Mouse (Mus musculus): ENCODE measurements around the gene Dqx1.
A peak's percentile ranks its signal among the peaks of the same experiment; 100 is the strongest.

The Dqx1 gene

DNA sequence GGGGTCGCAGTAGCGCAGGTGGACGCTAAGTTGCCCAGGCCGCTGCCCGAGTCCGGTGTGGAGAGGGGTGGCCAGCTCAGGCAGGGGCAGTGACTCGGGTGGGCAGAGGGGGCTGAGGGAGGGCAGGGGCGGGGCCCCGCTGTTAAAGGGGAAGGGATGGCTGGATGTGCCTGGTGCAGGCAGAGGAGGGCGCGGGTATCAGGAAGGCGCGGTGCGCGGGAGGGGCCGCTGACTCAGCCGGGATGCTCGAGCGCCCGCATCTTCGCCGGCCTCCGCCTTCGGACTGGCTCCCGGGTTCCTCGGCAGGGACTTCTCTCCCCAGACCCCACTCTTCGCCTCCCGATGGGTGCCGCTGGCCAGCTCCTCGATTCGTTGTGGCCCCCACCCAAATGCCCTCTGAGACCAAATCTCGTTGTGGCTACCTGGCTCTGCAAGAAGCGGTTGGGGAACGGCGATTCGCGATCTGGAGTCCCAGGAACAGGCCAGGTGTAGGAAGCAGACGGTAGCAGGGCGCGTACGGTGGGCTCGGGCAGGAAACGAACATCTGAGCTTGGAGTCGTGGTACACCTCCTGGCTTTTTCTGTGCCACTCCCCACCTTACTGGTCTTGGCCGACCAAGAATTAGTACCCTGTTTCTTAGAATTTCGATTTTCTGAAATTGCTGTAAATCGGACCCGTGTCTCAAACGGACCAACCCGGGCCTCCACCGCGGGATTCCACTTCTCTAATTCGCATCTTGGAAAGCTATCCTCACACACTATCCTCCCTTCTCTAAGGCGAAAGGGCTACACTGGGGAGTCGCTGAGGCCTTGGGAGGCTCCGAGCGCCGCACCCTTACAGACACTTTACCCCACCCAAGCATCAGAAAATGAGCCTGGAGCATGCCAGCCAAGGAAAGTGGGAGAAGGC, 12.9 kb downstream of the Dqx1 start:
- no peak for DNase-seq

DNA sequence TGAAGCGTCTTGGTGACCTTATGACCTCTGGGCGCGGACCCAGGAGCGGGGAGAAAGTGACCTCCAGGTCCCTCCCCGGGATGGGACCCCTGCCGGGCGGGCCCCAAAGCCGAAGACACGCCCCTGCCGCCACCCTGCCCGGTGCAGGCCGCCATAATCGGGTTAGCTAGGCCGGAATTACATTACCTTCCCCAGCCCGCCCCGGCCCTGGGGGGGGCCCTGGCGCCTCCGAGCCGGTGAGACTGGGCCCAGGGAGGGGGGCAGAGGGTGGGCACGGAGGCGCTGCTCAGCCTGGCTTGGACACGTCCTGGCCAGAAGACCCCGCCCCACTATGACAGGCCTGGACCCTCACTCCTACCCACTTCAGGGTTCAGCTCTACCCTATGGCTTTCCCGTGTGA, 13.6 kb downstream of the Dqx1 start:
- no peak for DNase-seq

DNA sequence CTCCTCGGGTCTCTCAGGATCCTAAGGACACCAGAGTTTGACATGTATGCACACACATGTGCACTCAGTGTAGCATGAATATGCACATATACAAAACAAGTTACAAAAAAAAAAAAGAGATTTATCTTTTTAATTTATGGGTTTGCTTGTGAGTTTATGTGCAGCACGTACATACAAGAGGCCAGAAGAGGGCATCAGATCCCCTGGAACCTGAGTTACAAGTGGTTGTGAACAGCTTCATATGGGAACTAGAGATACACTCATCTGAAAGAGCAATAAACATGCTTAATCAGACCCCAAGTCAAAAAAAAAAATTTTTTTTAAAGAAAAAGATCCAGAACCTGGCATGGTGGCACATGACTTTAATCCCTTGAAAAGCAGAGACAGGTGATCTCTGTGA, 17.3 kb downstream of the Dqx1 start:
- DNase-seq = no peak

DNA sequence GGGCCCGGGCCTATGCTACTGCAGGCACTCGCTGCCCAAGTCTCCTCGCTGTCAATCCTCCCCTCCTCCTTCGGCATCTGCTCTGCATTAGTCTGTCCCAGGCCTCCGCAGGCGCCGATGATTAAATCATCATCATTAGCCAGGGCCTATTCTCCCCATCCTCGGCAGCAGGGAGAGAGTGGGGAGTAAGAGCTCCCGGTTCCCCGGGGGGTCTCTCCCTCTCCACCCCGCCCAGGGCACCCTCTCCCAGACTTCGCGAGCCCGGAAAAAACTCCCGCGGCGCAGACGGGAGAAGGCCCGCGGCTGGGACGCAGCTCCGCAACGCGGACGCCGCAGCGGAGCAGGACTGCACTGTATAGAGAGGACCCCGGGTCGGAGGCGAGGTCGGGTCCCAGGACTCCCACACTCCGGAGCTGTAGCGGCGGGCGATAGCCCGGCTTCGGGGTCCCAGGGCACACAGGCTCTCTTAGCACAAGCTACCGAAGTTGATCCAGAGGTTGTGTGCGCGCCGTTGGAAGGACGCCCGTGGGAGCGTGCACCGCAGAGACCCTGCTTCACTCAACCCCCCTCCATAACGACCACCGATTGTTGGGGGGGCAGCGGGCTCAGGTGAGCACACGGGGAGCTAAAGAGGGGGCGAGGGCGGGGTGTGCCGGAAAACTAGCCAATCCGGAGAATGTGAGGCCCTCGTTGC, 20.1 kb downstream of the Dqx1 start, which contains the start of gene Pcgf1:
TSS of gene Pcgf1 (plus strand) at position 240 of the 694 bp plus-strand sequence.
- peak; percentile 32 for DNase-seq

DNA sequence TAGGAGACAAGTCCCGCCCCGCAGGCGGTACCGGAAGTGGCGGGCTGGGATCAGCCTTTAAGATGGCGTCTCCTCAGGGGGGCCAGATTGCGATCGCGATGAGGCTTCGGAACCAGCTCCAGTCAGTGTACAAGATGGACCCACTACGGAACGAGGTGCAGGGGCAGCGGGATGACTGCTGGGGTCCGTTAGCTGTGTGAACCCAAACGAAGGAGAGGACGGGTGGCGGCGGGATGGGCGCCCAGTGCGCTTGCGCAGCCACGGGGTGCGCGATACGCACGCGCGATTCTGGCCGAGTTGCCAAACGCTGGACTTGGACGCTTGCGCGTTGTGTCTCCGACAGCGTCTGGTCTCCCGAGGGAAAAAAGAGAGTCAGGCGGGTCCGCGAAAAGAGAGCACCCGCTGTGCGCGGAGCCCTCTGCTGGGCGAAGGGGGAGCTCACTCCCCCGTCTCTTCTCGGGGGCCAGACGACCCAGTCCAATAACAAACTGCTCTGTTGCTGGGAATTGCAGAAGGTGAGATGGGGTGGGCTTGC, 20.7 kb downstream of the Dqx1 start:
- peak; percentile 99 for DNase-seq

DNA sequence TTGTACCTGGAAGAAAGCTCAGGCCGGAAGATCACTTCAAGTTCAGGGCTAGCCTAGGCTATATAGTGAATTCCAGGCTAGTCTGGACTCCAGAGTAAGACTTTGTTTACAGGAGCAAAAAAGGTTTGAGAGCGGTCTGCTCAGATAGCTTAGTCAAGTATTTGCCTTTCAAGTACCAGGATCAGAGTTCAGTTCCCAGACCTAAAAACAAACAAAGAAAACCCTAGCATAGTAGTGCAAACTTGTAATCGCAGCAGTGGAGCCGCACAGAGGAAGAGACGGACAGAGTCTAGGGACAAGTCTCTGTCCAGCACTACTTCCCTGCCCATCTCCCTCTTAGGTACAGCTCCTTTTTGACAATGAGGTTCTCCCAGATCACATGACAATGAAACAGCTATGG, 22.6 kb downstream of the Dqx1 start:
- DNase-seq = no peak

DNA sequence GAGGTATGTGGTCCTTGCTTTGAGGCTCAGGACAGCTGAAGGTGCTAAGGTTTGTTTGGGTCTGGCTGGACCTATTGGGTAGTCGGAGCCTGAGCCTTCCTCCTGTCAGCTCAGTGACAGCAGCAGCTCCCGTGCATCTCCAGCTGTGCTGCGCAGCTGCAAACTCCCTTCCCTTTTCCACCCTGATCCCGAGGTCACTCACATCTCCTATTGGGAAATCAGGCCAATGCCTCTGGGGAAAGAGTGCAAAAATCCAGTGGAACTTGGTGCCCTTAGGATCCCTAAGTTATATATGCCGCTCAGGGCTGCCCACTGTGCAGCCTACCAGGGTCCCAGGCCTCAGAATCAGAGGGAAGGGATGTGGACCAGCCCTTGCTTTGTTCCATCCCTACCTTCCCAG, 25.9 kb downstream of the Dqx1 start:
- no peak for DNase-seq

DNA sequence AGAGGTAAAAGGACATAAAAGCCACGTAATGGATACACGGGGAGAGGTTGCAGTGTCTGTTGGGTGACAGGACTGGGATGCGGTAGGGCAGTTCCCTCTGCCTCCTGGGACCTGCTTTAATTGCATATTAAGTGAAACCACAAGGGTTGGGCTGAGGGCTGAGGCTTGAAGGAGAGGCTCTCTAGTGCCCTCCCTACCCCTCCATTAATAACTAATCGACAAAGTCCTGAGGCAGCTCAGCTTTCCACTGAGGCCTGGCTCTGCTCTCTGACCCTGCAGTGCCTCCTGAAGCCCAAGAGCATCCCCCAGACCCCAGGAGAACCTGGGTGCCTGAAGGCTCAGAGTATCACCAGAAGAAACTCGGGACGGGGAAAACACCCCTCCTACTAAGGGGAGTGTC, 26.8 kb downstream of the Dqx1 start:
- DNase-seq = no peak

DNA sequence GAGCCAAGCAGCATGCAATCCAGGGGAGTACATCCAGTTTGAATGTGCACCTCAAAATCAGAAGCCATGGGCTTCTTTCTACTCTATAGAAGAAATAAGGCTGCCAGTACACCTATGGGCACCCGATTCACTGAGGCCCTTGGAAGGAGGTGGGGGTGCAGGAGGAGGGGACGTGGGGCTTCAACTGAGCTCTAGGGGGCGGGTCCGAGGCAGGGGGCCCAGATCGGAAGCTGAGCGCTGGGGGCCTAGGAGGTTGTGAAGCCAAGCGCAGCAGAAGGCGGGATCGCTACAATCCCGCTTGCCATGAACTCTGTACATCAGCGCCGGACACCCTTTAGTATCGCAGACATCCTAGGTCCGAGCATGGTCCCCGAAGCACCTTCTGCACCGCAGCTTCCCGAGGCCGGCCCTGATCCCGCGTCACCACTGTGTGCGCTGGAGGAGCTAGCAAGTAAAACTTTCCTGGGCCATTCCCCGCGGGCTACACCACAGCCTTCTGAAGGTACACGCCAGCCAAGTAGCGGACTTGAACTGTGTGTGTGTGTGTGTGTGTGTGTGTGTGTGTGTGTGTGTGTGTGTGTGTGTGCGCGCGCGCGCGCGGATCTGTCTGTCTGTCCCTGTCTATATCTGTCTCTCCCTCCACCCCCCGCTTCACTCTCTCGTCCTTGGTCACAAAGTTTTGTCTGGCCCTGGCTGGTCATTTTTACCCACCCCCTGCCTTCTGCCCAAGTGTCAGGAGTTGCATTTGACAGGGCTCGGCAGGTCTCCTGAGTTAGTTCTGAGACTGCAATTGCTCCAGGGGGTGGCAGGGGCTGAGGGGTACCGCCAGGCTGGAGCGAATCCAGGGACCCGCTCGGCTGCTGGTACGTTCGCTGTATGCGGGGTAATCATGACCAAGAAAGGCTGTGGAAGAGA, 28.7 kb downstream of the Dqx1 start, which contains the start of gene Lbx2:
TSS of gene Lbx2 (plus strand) at position 247 of the 915 bp plus-strand sequence.
- no peak for DNase-seq

DNA sequence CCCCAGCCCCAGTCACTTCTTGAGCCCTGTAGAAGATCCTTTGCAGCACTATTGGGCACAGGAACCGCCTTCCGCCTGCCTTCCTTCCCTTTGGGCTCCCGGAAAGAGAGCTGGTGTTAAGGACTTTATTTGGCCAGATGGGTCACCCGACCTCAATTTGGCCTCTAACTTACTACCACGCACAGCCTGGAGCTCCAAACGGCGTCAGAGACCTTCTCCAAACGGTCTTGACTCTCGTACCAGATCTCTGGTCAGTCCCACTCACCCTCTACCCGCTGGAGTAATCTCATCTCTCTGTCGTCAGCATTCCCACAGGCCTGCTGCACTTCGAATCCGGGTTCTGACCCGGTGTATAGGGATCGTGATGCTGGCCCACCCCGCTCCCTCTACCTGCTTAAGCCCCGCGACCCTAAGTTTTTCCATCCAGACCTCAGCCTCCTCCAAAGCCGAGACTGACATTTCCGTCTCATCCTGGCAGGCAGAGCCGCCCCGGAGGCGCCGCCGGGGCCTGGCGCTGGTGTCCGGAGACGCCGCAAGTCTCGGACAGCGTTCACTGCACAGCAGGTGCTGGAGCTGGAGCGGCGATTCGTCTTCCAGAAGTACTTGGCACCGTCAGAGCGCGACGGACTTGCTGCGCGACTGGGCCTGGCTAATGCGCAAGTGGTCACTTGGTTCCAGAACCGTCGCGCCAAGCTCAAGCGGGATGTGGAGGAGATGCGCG, 29.7 kb downstream of the Dqx1 start:
- DNase-seq = no peak

DNA sequence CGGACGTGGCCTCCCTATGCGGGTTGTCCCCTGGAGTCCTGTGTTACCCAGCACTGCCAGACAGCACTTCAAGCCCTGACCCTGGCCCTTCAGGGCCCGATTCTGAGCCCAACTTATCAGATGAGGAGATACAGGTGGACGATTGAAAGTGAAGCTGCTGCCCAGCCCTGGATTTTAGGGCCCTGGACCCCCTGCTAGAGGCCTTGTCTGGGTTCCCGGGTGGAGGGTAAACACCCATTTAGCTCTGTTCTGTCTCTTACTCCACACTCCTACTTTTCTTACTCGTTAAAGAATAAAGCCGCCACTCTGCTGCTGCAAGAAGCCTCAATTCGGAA, 30.2 kb downstream of the Dqx1 start:
- no peak for DNase-seq

DNA sequence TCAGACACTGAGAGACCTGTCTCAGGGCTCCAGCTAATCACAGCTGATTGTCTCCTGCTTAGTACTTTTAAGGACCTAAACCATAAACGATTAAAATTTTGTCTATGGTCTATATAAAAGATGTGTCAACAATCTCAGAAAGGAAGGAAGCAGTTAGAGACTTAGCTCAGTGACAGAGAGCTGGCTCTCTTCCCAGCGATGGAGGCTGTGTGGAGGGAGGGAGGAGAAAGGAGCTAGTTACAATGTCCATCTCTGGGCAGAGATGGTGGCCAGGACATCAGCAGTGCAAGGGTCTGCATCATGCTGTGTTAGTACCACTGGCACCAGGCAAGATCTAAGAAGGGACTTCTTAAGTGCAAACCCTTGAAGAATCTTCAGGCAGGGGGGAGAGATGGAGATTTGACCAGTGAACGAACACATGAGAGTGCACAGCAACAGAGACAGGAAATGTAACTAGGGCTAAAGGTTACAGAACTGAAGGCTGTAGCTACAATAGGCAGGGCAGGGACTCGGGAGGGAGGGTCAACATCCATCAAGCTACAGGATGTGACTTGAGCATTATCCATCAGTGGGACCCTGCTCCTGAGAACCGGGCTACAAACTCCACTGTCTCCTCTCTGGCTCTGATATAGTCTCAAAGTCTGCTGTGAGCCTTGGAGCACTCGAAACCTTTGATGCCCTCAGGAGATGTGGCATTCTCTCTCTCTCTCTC, 34.9 kb downstream of the Dqx1 start:
- DNase-seq = no peak

DNA sequence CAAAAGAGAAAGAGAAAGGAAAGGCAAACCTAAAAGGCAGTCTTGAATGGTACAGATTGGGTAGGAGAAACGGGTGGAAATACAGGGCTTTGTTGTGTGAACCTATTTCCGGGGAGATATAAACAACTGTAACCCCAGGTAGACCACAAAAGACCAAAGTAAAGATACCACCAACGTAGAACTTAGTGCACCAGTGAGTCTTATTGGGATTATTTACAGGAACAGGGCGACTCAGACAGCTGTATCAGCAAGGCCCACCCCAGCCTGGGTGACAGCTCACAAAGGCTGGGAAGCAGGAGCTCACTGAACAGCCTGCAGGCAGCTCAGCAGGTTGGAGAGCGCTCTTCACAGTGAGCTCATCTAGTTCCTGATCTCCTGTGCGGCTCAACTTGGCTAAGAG, 38.3 kb downstream of the Dqx1 start:
- DNase-seq = no peak

DNA sequence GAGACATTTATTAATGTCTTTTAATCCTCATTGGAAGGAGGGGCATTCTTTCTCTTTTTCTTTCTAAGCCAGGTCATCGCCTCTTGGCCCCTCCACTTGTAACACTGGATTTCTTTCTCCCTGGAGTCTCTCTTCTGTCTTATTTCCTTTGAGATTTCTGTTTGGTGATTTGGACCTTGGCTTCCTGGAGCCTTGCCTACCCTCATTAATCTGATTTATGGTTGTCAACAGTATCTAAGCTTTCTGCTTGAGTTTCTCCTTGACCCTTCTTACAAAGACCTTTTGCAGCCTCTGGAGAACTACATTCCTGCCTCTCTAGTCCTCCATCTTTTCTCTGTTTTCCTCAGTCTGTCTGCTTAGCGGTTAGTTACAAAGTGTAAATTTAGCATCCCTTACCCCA, 40.8 kb downstream of the Dqx1 start:
- no peak for DNase-seq

DNA sequence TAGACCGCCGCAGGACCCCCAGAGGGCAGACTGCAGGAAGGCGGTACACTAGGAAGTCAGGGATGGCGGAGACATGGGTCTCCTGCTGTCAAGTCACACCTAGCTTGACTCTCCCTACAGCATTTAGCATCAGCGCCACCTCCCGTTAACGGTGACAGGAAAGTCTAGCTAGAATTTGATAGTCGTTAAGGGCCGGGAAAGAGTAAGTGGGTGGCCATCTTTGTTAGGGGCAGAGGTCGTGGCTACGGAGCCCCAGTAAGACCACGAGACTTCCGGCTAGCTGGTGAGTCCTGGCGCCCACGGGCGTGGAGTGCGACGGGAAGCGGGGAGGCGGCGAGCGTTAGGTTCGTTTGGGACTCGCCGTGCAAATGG, 43.7 kb downstream of the Dqx1 start, which contains the start of the genes Ccdc142 and Gm42688:
TSS of gene Ccdc142 (plus strand) at position 286 of the 372 bp plus-strand sequence.
TSS of gene Gm42688 (plus strand) at position 302 of the 372 bp plus-strand sequence.
- DNase-seq = peak; percentile 89

DNA sequence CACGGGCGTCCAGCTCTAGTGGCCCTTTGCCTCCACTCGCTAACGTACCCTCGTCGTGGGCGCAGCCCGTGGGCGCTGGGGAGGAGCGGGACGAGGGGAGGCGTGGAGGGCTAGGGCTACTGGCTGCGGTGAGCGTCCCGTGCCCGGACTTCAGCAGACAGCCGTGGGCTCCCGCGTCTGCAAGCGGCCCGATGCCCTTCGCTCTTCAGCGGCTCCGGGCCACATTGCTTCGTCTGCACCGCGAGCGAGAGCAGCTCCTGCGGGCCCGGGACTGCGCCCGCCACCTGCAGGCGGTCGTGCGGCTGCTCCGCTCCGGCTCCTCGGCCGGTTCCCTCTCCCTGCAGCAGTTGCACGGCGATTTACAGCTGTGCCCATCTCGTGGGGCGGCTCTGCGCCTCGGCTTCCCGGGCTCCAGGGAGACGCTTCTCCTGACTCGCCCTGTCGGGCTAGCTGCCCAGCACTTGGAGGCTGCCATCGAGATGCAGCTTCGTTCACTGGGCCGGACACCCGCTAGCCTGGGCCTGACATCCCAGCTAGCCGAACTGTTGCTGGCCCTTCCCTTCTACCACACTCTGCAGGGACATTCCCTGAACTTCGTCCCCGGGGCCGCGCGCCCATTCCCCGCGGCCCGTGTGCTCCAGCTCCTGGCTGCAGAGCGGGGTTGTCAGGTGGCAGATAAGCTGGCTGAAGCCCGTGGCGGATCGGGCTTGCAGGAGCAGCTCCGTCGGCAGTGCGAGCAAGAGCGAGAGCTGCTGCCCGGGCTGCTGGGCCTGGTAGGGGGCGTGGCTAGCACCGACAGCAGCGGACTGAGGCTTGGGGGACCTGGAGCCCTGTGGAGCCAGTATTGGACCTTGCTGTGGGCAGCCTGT, 44.3 kb downstream of the Dqx1 start:
- peak; percentile 87 for DNase-seq

DNA sequence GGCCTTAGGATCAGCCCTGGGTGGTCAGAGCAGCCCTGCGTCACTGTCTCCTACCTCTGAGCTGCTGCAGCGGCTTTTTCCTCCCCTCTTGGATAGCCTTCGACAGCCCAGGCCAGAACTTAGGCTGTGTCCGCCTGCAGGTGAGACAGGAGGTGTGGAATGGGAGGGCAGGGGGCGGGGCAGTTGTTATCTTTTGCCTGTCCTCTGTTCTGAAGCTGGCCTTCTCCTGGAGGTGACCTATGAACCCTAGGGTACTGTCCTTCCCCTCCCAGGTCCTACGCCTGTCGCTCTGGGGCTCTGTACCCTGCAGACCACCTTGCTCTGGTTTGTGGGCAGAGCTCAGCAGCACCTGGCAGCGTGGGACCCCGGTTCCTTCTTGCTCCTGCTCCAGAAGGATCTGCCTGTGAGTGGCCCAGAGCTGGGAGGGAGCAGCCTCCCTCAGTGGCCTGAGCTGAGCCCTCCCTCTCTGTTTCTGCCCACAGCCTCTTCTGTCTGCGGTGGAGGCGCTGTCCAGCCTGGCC, 45.5 kb downstream of the Dqx1 start:
- no peak for DNase-seq

DNA sequence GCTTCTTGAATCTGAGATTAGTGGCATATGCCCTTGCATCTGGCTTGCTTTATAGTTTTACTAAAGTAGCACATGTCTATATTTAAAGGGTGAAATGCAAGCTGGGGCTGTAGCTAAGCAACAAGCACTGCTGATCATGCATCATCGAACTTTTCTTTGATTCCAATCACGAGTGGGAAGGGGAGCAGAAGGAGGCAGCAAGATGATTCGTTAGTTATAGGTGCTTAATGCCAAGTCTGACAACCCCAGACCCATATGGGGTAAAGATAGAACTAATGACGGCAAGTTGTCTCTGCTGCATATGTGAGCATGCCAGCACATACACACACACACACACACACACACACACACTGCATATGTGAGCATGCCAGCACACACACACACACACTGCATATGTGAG, 46.5 kb downstream of the Dqx1 start:
- DNase-seq = no peak

DNA sequence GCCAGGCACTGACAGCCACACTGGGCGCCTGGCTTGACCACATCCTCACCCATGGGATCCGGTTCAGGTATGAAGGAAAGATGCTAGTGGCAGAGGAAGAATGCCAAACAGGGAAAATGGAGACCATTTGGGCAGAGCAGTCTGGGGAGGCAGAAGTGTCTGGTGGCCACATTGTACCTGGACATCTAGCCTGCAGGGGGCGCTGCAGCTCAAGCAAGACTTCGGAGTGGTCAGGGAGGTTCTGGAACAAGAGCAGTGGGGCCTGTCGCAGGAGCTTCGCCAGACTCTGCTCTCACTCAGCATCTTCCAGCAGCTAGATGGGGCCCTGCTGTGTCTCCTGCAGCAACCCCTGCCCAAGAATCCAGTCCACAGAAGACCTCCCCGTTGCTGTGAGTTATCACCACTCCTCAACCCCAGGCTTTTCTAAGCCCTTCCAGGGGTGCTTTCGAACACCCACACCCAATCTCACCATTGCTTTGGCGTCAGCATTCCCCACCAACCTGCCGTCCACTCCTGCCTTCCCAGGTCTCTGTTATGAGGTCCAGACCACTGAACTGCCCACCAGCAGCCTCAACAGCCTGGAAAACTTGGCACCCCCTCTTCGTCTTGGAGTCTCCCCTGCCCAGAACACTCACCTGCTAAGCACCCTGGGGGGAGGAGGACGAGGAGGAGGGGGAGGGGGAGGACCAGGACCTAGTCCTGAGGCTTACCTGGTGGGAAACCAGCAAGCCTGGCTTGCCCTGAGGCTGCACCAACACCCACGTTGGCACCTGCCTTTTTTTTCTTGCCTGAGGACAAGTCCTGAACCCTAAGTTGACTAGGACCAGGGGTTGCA, 50.1 kb downstream of the Dqx1 start:
- peak; percentile 91 for DNase-seq
